Mouse (Mus musculus): ENCODE results near the gene Zfp454. TPM values are rescaled to one million over a fixed set of nuclear protein-coding genes. Genes with fewer than 3 reads are reported as not detected.
A peak's percentile ranks its signal among the peaks of the same experiment; 100 is the strongest.

Zfp454 gene
- polyA plus RNA-seq (2015; fragmentation: Nextera tagmentation; extraction: Ambion mirVana) = 3.0 and 4.9 TPM in 2 replicates

DNA sequence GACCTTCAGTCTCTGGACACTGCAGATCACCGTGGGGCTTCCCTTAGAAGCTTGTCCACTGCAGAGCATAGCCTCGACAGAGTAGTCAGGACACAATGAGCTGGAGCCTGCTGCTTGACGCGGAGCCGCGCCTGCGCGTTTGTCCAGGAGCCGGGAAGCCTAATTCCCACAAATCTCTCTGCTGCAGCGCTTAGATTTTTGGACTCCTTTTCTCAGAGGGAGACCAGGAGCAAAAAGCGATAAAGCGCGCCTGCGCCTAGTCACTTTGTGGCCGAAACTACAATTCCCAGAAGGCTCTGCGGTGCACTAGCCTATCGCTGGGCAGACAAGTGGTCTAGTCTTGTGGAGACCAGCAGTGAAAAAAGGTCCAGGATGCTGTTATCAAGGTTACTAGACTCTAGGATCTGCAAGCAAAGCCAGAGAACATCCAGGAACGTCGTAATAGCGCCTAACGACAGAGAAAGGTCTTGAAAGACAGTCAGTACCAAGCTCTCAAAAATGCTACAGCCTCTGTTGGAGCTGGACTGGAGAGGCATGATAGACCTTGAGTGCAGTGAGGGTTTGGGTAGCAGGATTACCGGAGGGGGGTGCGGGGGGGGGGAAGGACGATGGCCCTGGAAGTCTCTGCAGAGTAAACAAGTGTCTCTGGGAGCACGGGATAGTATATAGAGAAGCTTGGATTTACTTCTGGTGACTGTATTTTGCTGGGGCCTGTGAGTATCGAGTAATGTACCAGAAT, at the start of gene Zfp454:
Gene Zfp454 (minus strand): TSS at position 262 of the 739 bp plus-strand sequence.
- H3K27me3 ChIP-seq (replicated peaks; ENCODE audit: control insufficient read depth, insufficient read depth, low read length) = no peaks in the 10 kb centered on the region
- H3K4me3 ChIP-seq (ENCODE audit: low read length) = peak within 1 kb of the TSS; percentile 50
- H3K4me2 ChIP-seq (ENCODE audit: low read depth, low read length) = peak within 1 kb of the TSS; percentile 72
- ATAC-seq = peak; percentile 96
- H3K27ac ChIP-seq (ENCODE audit: low read length) = peak within 1 kb of the TSS; percentile 58
- H3K36me3 ChIP-seq (ENCODE audit: control insufficient read depth, insufficient read depth, low read length) = peaks cover 2% of the 10 kb centered on the region; the same call in 1 of the 2 replicates
- peaks cover 10% of the 10 kb centered on the region for H3K4me1 ChIP-seq (ENCODE audit: control insufficient read depth, insufficient read depth, low read length)
- 5% methylated on average over 26 of the region's 26 CpGs for WGBS
- H3K9me3 ChIP-seq (ENCODE audit: control insufficient read depth, low read length) = no peaks in the 10 kb centered on the region
- peak within 1 kb of the TSS; percentile 67 for H3K9ac ChIP-seq (ENCODE audit: low read depth, low read length)

DNA sequence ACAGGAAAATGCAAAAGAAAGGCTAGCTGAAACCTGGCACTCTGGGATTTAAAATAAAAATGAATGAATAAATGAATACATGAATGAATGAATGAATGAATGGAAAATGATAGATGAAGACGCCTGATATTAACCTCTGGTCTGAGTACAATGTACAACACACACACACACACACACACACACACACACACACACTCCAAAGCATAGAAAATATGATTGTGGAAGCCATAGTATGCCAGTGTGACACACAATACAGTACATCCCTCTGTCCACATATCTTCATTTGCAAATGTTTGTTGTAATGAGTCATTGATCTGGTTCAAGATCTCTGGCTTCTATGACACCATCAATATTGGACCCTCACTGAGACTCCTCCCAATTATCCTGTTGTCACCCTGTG, 44.6 kb upstream of the Zfp454 start:
- Histone ChIP-seq H3K4me3 (ENCODE audit: low read length) (no peak overlapping the region), H3K4me1 (ENCODE audit: control insufficient read depth, insufficient read depth, low read length) (no peaks in the 10 kb centered on the region), H3K9me3 (ENCODE audit: control insufficient read depth, low read length) (no peaks in the 10 kb centered on the region), H3K36me3 (ENCODE audit: control insufficient read depth, insufficient read depth, low read length) (no peaks in the 10 kb centered on the region), H3K9ac (ENCODE audit: low read depth, low read length) (no peak overlapping the region), H3K27ac (ENCODE audit: low read length) (no peak overlapping the region), H3K4me2 (ENCODE audit: low read depth, low read length) (no peak overlapping the region; the same call in 1 of the 2 replicates), H3K27me3 (replicated peaks; ENCODE audit: control insufficient read depth, insufficient read depth, low read length) (no peaks in the 10 kb centered on the region)
- peak; percentile 17 for ATAC-seq
- WGBS = 90% methylated on average over 1 of the region's 1 CpGs

- peak within 1 kb of the TSS; percentile 79 for H3K4me3 ChIP-seq (ENCODE audit: low read length)
- H3K9me3 ChIP-seq (ENCODE audit: control insufficient read depth, low read length) = no peaks in the 10 kb centered on the region
- H3K36me3 ChIP-seq (ENCODE audit: control insufficient read depth, insufficient read depth, low read length) = no peaks in the 10 kb centered on the region
- H3K4me1 ChIP-seq (ENCODE audit: control insufficient read depth, insufficient read depth, low read length) = no peaks in the 10 kb centered on the region
- peak within 1 kb of the TSS; percentile 46; the same call in 1 of the 2 replicates for H3K27ac ChIP-seq (ENCODE audit: low read length)
- peak within 1 kb of the TSS; percentile 98 for H3K4me2 ChIP-seq (ENCODE audit: low read depth, low read length)
- H3K9ac ChIP-seq (ENCODE audit: low read depth, low read length) = peak within 1 kb of the TSS; percentile 82
- WGBS = 2% methylated on average over 18 of the region's 18 CpGs
- no peaks in the 10 kb centered on the region for H3K27me3 ChIP-seq (replicated peaks; ENCODE audit: control insufficient read depth, insufficient read depth, low read length)
- ATAC-seq = peak; percentile 95
These were observed 44.0 kb upstream of the Zfp454 start, which contains the start of gene Zfp354b for GRCm38 (mm10) chr11:50931451-50931866. Zfp354b (minus strand) TSS chr11:50931633.

- WGBS = 3% methylated on average over 16 of the region's 16 CpGs
- H3K27ac ChIP-seq (ENCODE audit: low read length) = peak overlapping the region; percentile 46; the same call in 1 of the 2 replicates
- peak overlapping the region; percentile 98 for H3K4me2 ChIP-seq (ENCODE audit: low read depth, low read length)
- H3K9ac ChIP-seq (ENCODE audit: low read depth, low read length) = peak overlapping the region; percentile 82
- H3K9me3 ChIP-seq (ENCODE audit: control insufficient read depth, low read length) = no peaks in the 10 kb centered on the region
- no peaks in the 10 kb centered on the region for H3K27me3 ChIP-seq (replicated peaks; ENCODE audit: control insufficient read depth, insufficient read depth, low read length)
- H3K4me3 ChIP-seq (ENCODE audit: low read length) = peak overlapping the region; percentile 79
- no peaks in the 10 kb centered on the region for H3K36me3 ChIP-seq (ENCODE audit: control insufficient read depth, insufficient read depth, low read length)
- peak; percentile 76 for ATAC-seq
- H3K4me1 ChIP-seq (ENCODE audit: control insufficient read depth, insufficient read depth, low read length) = no peaks in the 10 kb centered on the region
These were observed 43.6 kb upstream of the Zfp454 start for GRCm38 (mm10) chr11:50931021-50931420.

DNA sequence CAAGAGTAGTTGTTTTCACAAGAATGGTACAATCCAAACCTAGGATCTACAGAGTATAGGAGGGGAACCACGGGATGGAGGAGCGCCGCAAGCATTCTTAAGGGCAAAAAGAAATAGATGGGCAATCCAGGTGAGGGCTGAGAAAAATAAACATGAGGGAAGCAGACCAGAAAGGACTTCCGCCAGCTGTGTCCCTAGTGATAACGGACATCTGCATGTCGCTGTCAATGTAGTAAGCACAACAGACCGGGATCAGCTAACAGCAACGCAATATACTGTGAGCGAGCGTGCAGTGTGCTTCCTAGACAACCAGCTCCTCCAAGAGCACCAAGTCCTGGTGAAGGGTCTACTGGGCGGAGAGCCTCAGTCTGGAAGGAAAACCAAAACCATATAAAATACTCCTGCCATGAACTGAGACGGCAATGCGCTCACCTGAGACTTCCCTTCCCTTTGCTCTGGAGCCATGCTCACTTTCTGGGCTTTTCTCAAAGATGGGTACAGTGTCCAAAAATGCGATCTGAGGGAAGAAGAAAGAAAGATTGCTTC, 43.1 kb upstream of the Zfp454 start:
- H3K9ac ChIP-seq (ENCODE audit: low read depth, low read length) = peak overlapping the region; percentile 82
- peak overlapping the region; percentile 98 for H3K4me2 ChIP-seq (ENCODE audit: low read depth, low read length)
- H3K36me3 ChIP-seq (ENCODE audit: control insufficient read depth, insufficient read depth, low read length) = no peaks in the 10 kb centered on the region
- H3K27me3 ChIP-seq (replicated peaks; ENCODE audit: control insufficient read depth, insufficient read depth, low read length) = no peaks in the 10 kb centered on the region
- H3K9me3 ChIP-seq (ENCODE audit: control insufficient read depth, low read length) = no peaks in the 10 kb centered on the region
- H3K4me1 ChIP-seq (ENCODE audit: control insufficient read depth, insufficient read depth, low read length) = no peaks in the 10 kb centered on the region
- peak overlapping the region; percentile 79 for H3K4me3 ChIP-seq (ENCODE audit: low read length)
- no peak for ATAC-seq
- 15% methylated on average over 14 of the region's 14 CpGs for whole genome bisulfite sequencing
- no peak overlapping the region for H3K27ac ChIP-seq (ENCODE audit: low read length)

GRCm38 (mm10) chr11:50915671-50916320, 28.3 kb upstream of the Zfp454 start, which contains the start of gene Zfp2:
Zfp2 (minus strand) TSS chr11:50916165.
- no peaks in the 10 kb centered on the region for H3K27me3 ChIP-seq (replicated peaks; ENCODE audit: control insufficient read depth, insufficient read depth, low read length)
- H3K4me1 ChIP-seq (ENCODE audit: control insufficient read depth, insufficient read depth, low read length) = no peaks in the 10 kb centered on the region
- under 1% methylated on average over 47 of the region's 47 CpGs for WGBS

GRCm38 (mm10) chr11:50914461-50914860, 27.0 kb upstream of the Zfp454 start:
- Histone ChIP-seq H3K27ac (ENCODE audit: low read length) (no peak overlapping the region), H3K4me3 (ENCODE audit: low read length) (no peak overlapping the region), H3K4me1 (ENCODE audit: control insufficient read depth, insufficient read depth, low read length) (no peaks in the 10 kb centered on the region), H3K27me3 (replicated peaks; ENCODE audit: control insufficient read depth, insufficient read depth, low read length) (no peaks in the 10 kb centered on the region), H3K36me3 (ENCODE audit: control insufficient read depth, insufficient read depth, low read length) (peaks cover 13% of the 10 kb centered on the region), H3K4me2 (ENCODE audit: low read depth, low read length) (no peak overlapping the region), H3K9ac (ENCODE audit: low read depth, low read length) (no peak overlapping the region), H3K9me3 (ENCODE audit: control insufficient read depth, low read length) (no peaks in the 10 kb centered on the region)
- no peak for ATAC-seq
- WGBS = 95% methylated on average over 3 of the region's 3 CpGs

More at GRCm38 (mm10) chr11:50915671-50916320, 28.3 kb upstream of the Zfp454 start, which contains the start of gene Zfp2:
- Histone ChIP-seq H3K4me2 (ENCODE audit: low read depth, low read length) (peak within 1 kb of the TSS; percentile 56), H3K4me3 (ENCODE audit: low read length) (peak within 1 kb of the TSS; percentile 87), H3K9me3 (ENCODE audit: control insufficient read depth, low read length) (no peaks in the 10 kb centered on the region), H3K36me3 (ENCODE audit: control insufficient read depth, insufficient read depth, low read length) (peaks cover 7% of the 10 kb centered on the region), H3K9ac (ENCODE audit: low read depth, low read length) (peak within 1 kb of the TSS; percentile 89), H3K27ac (ENCODE audit: low read length) (peak within 1 kb of the TSS; percentile 54; the same call in 1 of the 2 replicates)
- peak; percentile 99 for ATAC-seq

DNA sequence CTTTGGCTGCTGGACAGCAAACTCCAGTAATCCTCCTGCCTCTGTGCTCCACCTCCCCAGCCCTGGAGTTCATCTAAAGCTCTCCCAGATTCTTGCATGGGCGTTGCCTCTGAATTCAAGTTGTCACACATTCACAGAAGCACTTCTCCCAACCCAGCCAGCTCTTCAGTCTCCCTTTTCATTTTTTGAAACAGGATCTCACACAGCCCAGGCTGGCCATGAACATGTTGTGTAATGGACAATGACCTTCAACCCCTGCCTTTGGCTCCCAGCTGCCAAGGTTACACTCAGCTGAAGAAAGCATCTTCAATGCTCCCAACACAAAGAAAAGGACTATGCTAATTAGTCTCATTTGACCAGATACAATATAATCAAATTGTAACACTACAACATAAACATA, 25.9 kb upstream of the Zfp454 start:
- no peak for ATAC-seq
- Histone ChIP-seq H3K9ac (ENCODE audit: low read depth, low read length) (no peak overlapping the region), H3K36me3 (ENCODE audit: control insufficient read depth, insufficient read depth, low read length) (peaks cover 17% of the 10 kb centered on the region), H3K27me3 (replicated peaks; ENCODE audit: control insufficient read depth, insufficient read depth, low read length) (no peaks in the 10 kb centered on the region), H3K4me3 (ENCODE audit: low read length) (no peak overlapping the region), H3K27ac (ENCODE audit: low read length) (no peak overlapping the region), H3K4me1 (ENCODE audit: control insufficient read depth, insufficient read depth, low read length) (no peaks in the 10 kb centered on the region), H3K9me3 (ENCODE audit: control insufficient read depth, low read length) (no peaks in the 10 kb centered on the region), H3K4me2 (ENCODE audit: low read depth, low read length) (no peak overlapping the region)
- WGBS = 96% methylated on average over 1 of the region's 1 CpGs

DNA sequence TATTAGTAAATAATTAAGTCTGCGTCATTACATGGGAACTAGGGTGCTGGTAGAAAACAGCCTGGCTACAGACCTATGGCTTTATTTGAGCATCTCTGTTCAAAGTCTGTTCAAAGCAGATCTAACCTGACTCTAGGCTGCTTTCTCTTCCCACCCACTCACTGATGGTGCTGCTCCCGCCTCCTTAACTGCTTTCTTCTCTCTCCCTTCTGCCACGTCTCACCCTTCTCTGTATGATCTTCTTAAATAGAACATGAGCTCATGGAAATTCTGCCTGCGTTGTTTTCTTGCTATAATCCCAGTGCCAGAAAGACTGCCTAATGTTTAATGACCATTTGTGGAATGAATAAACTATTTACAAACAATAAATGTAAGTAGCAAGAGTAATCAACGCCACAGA, 20.7 kb upstream of the Zfp454 start:
- H3K9ac ChIP-seq (ENCODE audit: low read depth, low read length) = no peak overlapping the region
- H3K36me3 ChIP-seq (ENCODE audit: control insufficient read depth, insufficient read depth, low read length) = peaks cover 48% of the 10 kb centered on the region
- H3K4me1 ChIP-seq (ENCODE audit: control insufficient read depth, insufficient read depth, low read length) = no peaks in the 10 kb centered on the region
- WGBS = 91% methylated on average over 5 of the region's 5 CpGs
- no peak overlapping the region for H3K27ac ChIP-seq (ENCODE audit: low read length)
- no peak for ATAC-seq
- no peaks in the 10 kb centered on the region for H3K27me3 ChIP-seq (replicated peaks; ENCODE audit: control insufficient read depth, insufficient read depth, low read length)
- H3K9me3 ChIP-seq (ENCODE audit: control insufficient read depth, low read length) = peaks cover 10% of the 10 kb centered on the region; the same call in 1 of the 2 replicates
- no peak overlapping the region for H3K4me3 ChIP-seq (ENCODE audit: low read length)
- no peak overlapping the region for H3K4me2 ChIP-seq (ENCODE audit: low read depth, low read length)
